Mouse (Mus musculus): ENCODE results near the gene 9530053A07Rik.

DNA sequence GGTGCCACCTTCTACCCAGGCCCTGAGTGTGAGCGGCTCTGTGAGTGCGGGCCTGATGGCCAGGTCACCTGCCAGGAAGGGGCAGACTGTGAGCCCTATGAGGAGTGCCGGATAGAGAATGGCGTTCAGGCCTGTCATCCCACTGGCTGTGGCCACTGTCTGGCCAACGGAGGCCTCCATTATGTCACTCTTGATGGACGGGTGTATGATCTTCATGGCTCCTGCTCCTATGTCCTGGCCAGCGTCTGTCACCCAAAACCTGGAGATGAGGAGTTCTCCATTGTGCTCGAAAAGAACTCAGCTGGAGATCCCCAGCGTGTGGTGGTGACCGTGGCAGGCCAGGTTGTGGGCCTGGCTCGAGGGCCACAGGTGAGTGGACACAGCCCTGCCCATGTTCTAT is 23.0 kb upstream of the 9530053A07Rik start:
- TF ChIP-seq POLR2A (IDR thresholded peaks at IDR 0.05; ENCODE audit: control insufficient read depth in 1 of 2, insufficient read depth in 1 of 2, low read depth in 1 of 2, low read length in 2 of 2, poor library complexity in 1 of 2) (no peak), TAL1 (IDR thresholded peaks at IDR 0.05; ENCODE audit: low read length) (no peak), CTCF (IDR thresholded peaks at IDR 0.05 in 2 of 3, conservative IDR thresholded peaks at IDR 0.05 in 1 of 3; ENCODE audit: control insufficient read depth in 1 of 3, insufficient read depth in 1 of 3, low read depth in 2 of 3, low read length in 3 of 3, poor library complexity in 1 of 3, severe bottlenecking in 1 of 3) (no peak), HCFC1 (IDR thresholded peaks at IDR 0.05; ENCODE audit: low read depth, low read length) (no peak), TCF12 (IDR thresholded peaks at IDR 0.05; ENCODE audit: low read depth, low read length) (no peak), EP300 (IDR thresholded peaks at IDR 0.05; ENCODE audit: low read depth in 1 of 2, low read length in 2 of 2) (no peak), NELFE (IDR thresholded peaks at IDR 0.05; ENCODE audit: low read depth, low read length) (no peak), ETS1 (IDR thresholded peaks at IDR 0.05; ENCODE audit: low read depth, low read length) (no peak)

Measured in MEL (cell line).